Mouse (Mus musculus): ENCODE measurements around the gene Gpc3. TPM values are rescaled to one million over a fixed set of nuclear protein-coding genes. Genes with fewer than 3 reads are reported as not detected.
A peak's percentile ranks its signal among the peaks of the same experiment; 100 is the strongest.

Gpc3 gene
- polyA plus RNA-seq, 2 experiments, result 730 to 985 TPM

- ATAC-seq (ENCODE audit: low FRiP score, low read depth), result peak; percentile 44
- H3K27me3 ChIP-seq (ENCODE audit: control insufficient read depth, insufficient read depth, low read length), result no peaks in the 10 kb centered on the region
These were observed 13.4 kb upstream of the Gpc3 start for GRCm38 (mm10) chrX:52626963-52627716.

DNA sequence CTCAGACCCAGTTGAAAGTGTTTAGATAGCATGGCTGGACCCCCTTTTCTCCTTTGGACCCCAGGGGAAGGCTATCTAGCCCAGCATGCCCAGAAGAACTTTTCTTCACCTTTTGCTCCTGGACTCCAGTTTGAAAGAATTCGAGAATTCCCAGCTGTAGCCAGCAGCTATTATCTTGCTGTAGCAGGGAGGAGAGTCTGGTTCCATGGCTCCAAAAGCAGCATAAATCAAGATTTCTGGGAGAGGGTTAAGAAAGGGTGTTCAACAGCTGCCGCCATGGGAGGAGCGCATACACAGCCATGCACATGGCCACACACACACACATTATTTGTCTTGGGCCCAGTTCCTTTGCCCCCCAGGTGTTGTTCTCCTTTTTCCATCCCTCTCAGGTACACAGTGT is 4.1 kb upstream of the Gpc3 start:
- H3K4me1 ChIP-seq (ENCODE audit: control insufficient read depth, insufficient read depth, low read length), result peaks cover 14% of the 10 kb centered on the region
- DNase-seq (ENCODE audit: low spot score), result no peak
- no peak for ATAC-seq (ENCODE audit: low FRiP score, low read depth)
- no peaks in the 10 kb centered on the region for H3K9me3 ChIP-seq (ENCODE audit: control insufficient read depth, low read length)
- no peaks in the 10 kb centered on the region for H3K27me3 ChIP-seq (ENCODE audit: control insufficient read depth, insufficient read depth, low read length)
- H3K4me2 ChIP-seq (replicated peaks; ENCODE audit: low read depth, low read length, severe bottlenecking), result no peak overlapping the region
- TF ChIP-seq POLR2A (IDR thresholded peaks at IDR 0.05; ENCODE audit: borderline replicate concordance, extremely low read depth, insufficient read depth, insufficient read length), result no peak
- H3K27ac ChIP-seq (replicated peaks; ENCODE audit: low read depth, low read length), result no peak overlapping the region
- 35% methylated on average over 3 of the region's 3 CpGs for WGBS
- no peak overlapping the region for H3K9ac ChIP-seq (ENCODE audit: low read depth, low read length, severe bottlenecking)
- no peak overlapping the region for H3K4me3 ChIP-seq (replicated peaks; ENCODE audit: low read length)
- H3K36me3 ChIP-seq (ENCODE audit: control insufficient read depth, insufficient read depth, low read length), result no peaks in the 10 kb centered on the region

More at GRCm38 (mm10) chrX:52626963-52627716, 13.4 kb upstream of the Gpc3 start:
- no peaks in the 10 kb centered on the region for H3K36me3 ChIP-seq (ENCODE audit: control insufficient read depth, insufficient read depth, low read length)
- no peak for DNase-seq (ENCODE audit: low spot score)
- peaks cover 32% of the 10 kb centered on the region for H3K4me1 ChIP-seq (ENCODE audit: control insufficient read depth, insufficient read depth, low read length)
- H3K4me2 ChIP-seq (replicated peaks; ENCODE audit: low read depth, low read length, severe bottlenecking), result no peak overlapping the region
- peak overlapping the region; percentile 71 for H3K27ac ChIP-seq (replicated peaks; ENCODE audit: low read depth, low read length)
- H3K9me3 ChIP-seq (ENCODE audit: control insufficient read depth, low read length), result no peaks in the 10 kb centered on the region
- H3K4me3 ChIP-seq (replicated peaks; ENCODE audit: low read length), result no peak overlapping the region
- 44% methylated on average over 5 of the region's 6 CpGs for WGBS
- no peak for TF ChIP-seq POLR2A (IDR thresholded peaks at IDR 0.05; ENCODE audit: borderline replicate concordance, extremely low read depth, insufficient read depth, insufficient read length)
- H3K9ac ChIP-seq (ENCODE audit: low read depth, low read length, severe bottlenecking), result no peak overlapping the region

- no peak for DNase-seq (ENCODE audit: low spot score)
These were observed 2.4 kb upstream of the Gpc3 start for GRCm38 (mm10) chrX:52616152-52616551.

DNA sequence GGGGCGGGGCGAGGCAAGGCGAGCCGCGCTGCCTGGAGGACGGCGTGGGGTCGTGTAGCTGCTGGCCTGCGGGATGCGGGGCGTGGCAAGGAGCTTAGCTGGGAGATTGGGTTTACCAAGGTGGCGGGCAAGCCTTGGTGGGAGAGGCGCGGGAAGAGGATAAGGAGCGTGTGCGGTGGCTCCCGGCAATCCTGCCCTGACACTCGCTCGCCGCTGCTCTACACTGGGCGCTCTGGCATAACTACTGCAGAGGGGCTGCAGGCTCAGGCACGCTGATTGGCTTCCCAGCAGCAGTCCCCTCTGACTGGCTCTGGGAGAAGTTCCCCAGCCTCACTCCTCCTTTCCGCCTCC is 256 bp upstream of the Gpc3 start:
- H3K27me3 ChIP-seq (ENCODE audit: control insufficient read depth, insufficient read depth, low read length), result no peaks in the 10 kb centered on the region
- peak; percentile 75 for DNase-seq (ENCODE audit: low spot score)
- WGBS, result 25% methylated on average over 11 of the region's 23 CpGs

More at GRCm38 (mm10) chrX:52616152-52616551, 2.4 kb upstream of the Gpc3 start:
- TF ChIP-seq POLR2A (IDR thresholded peaks at IDR 0.05; ENCODE audit: borderline replicate concordance, extremely low read depth, insufficient read depth, insufficient read length), result no peak
- no peaks in the 10 kb centered on the region for H3K9me3 ChIP-seq (ENCODE audit: control insufficient read depth, low read length)
- WGBS, result 39% methylated on average over 5 of the region's 5 CpGs
- no peaks in the 10 kb centered on the region for H3K36me3 ChIP-seq (ENCODE audit: control insufficient read depth, insufficient read depth, low read length)
- no peak overlapping the region for H3K4me3 ChIP-seq (replicated peaks; ENCODE audit: low read length)
- H3K4me2 ChIP-seq (replicated peaks; ENCODE audit: low read depth, low read length, severe bottlenecking), result no peak overlapping the region
- no peaks in the 10 kb centered on the region for H3K27me3 ChIP-seq (ENCODE audit: control insufficient read depth, insufficient read depth, low read length)
- no peak overlapping the region for H3K27ac ChIP-seq (replicated peaks; ENCODE audit: low read depth, low read length)
- no peak overlapping the region for H3K9ac ChIP-seq (ENCODE audit: low read depth, low read length, severe bottlenecking)
- H3K4me1 ChIP-seq (ENCODE audit: control insufficient read depth, insufficient read depth, low read length), result peaks cover 14% of the 10 kb centered on the region
- no peak for ATAC-seq (ENCODE audit: low FRiP score, low read depth)

DNA sequence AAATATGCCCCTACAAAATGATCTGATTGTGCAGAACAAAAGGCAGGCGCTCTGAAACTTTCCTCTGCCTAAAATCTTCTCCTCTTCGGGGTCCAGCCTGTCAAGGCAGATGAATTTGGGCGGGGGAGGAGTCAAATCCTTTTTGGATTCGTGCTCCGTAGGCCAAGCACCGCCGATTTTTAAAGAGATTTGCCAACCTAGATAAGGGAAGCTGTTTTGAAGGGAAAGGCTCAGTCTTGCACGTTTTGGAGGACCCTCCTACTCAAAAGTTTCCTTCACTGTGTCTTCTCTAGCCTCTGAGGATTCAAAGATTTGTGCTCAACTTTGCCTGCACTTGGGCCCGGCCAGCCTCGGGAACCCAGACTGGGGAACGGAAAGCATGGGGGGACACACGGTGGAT is 944 bp downstream of the Gpc3 start:
- no peak for TF ChIP-seq POLR2A (IDR thresholded peaks at IDR 0.05; ENCODE audit: borderline replicate concordance, extremely low read depth, insufficient read depth, insufficient read length)
- DNase-seq (ENCODE audit: low spot score) (no peak), ATAC-seq (ENCODE audit: low FRiP score, low read depth) (no peak)
- Histone ChIP-seq H3K4me2 (replicated peaks; ENCODE audit: low read depth, low read length, severe bottlenecking) (peak overlapping the region; percentile 45), H3K36me3 (ENCODE audit: control insufficient read depth, insufficient read depth, low read length) (no peaks in the 10 kb centered on the region), H3K9ac (ENCODE audit: low read depth, low read length, severe bottlenecking) (peak overlapping the region; percentile 76), H3K9me3 (ENCODE audit: control insufficient read depth, low read length) (no peaks in the 10 kb centered on the region), H3K27ac (replicated peaks; ENCODE audit: low read depth, low read length) (peak overlapping the region; percentile 82), H3K27me3 (ENCODE audit: control insufficient read depth, insufficient read depth, low read length) (no peaks in the 10 kb centered on the region), H3K4me1 (ENCODE audit: control insufficient read depth, insufficient read depth, low read length) (peaks cover 9% of the 10 kb centered on the region; the same call in 1 of the 2 replicates), H3K4me3 (replicated peaks; ENCODE audit: low read length) (peak overlapping the region; percentile 59)
- 27% methylated on average over 12 of the region's 12 CpGs for WGBS

More for the DNA sequence above, 256 bp upstream of the Gpc3 start:
- peak; percentile 93 for ATAC-seq (ENCODE audit: low FRiP score, low read depth)
- H3K4me3 ChIP-seq (replicated peaks; ENCODE audit: low read length), result peak overlapping the region; percentile 59
- H3K9me3 ChIP-seq (ENCODE audit: control insufficient read depth, low read length), result no peaks in the 10 kb centered on the region
- H3K27ac ChIP-seq (replicated peaks; ENCODE audit: low read depth, low read length), result peak overlapping the region; percentile 82
- TF ChIP-seq POLR2A (IDR thresholded peaks at IDR 0.05; ENCODE audit: borderline replicate concordance, extremely low read depth, insufficient read depth, insufficient read length), result no peak
- peaks cover 17% of the 10 kb centered on the region for H3K4me1 ChIP-seq (ENCODE audit: control insufficient read depth, insufficient read depth, low read length)
- peak overlapping the region; percentile 45 for H3K4me2 ChIP-seq (replicated peaks; ENCODE audit: low read depth, low read length, severe bottlenecking)
- H3K36me3 ChIP-seq (ENCODE audit: control insufficient read depth, insufficient read depth, low read length), result no peaks in the 10 kb centered on the region
- H3K9ac ChIP-seq (ENCODE audit: low read depth, low read length, severe bottlenecking), result peak overlapping the region; percentile 76
